Mouse (Mus musculus) spleen, embryonic (tissue): ENCODE measurements around the gene Papss1.
"Not testable (repeated sequence)": the region's sequence is repeated elsewhere in the genome, so short reads cannot be mapped to it uniquely, and the experiment has no call there.

Experiments used
- CTCF ChIA-PET: fragments of 350-600 bp; sonication (Branson Sonifier 250); formaldehyde crosslinking; loops from one replicate; lab custom pipeline; 2022; lab: Charles Lee

Papss1 gene

GRCm38 (mm10) chr3:131564430-131565256 is at the start of gene Papss1:
Papss1 (plus strand) TSS chr3:131564768.
- CTCF ChIA-PET = no interaction called here

DNA sequence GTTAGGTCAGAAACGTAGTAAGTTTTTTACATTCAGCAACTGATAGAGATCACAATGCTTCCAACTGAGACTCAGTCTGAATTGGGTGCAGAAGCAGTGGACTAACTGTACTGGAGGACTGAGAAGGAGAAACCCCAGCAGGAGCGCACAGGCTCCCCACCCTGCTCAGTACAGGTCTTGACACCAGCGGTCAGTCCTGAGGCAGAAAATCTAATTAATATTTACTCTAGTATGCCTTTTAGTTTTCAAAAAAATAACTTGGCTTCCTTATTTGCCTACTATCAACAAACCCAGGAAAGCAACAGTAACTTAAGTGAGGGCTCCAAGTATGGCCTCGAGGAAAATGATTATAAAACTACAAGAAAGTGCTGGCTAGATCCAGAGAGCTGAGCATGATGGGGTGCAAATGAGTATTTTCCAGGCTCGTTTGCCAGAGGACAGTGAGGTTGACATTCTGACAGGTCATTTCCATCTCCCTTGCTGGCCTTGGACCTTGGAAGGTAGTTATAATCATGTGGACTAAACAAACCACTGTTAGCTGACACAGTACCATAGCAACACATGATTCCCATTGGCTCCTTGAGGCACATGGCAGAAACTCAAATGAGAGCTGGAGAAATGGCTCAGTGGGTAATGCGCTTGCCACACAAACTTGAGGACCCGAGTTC is 48.1 kb upstream of the Papss1 start:
- CTCF ChIA-PET = no interaction called here

- CTCF ChIA-PET = no interaction called here
Measured at GRCm38 (mm10) chr3:131517756-131518155, 46.8 kb upstream of the Papss1 start.

GRCm38 (mm10) chr3:131521206-131521605 is 43.4 kb upstream of the Papss1 start:
- CTCF ChIA-PET = no interaction called here

DNA sequence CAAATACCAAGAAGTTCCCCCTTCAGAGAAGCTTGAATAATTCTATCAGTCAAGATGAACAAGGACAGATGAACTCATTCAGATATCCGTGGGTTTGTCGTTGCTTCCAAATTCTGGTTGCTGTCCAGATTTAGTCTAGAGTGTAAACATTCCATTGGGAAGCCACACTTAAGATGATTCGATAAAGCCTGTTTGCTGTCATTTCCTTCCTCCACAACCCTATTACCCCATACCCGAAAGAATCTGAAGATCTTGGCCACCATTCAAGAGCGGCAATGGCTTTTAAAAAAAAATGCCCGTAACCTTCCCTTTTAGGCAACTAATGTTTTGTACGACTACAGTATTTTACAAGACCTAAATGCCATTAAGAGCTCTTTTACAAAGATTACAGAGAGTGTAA is 42.3 kb upstream of the Papss1 start:
- CTCF ChIA-PET = no interaction called here

DNA sequence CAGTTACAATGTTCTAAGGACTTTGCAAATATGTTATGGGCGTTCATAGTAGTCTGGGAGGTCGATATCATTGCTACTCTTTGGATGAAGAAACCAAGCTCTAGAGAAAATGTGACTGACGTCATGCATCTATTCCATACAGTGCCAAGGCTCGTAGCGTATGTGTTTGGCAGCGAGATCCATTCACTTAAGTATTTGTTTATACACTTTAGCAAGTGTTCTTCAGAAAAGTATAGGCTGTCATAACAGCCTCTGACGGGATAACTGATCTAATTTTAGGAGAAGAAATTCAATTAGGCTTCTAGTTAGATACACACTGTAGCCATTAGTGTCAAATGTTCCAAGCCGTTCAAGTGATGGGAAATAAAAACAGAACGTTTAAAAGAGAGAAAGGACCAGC is 40.8 kb upstream of the Papss1 start:
- CTCF ChIA-PET = interaction anchor here (0.6 kb wide), 1 partner anchor 174 kb away, joined by 3 read pairs; no protein-coding TSS in a partner anchor

GRCm38 (mm10) chr3:131524210-131524609 is 40.4 kb upstream of the Papss1 start:
- CTCF ChIA-PET = no interaction called here

DNA sequence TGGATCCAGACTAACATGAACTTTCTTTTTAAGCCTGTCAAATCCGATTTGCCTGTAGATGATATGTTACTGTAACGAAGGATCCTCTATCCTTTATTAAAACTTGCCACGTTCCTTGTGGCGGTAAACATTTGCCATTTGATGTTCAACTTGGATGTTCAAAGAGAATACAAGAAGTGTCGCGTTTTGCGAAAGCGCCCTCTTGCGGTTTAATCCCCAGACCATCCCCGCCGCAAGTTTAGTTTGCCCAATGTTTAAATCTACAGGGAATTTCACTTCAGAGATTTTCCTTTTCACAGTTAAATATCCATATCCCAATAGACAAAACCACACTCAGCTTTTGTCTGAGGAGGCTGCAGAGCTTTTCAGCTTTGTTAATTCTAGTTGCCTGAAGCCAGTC is 39.8 kb upstream of the Papss1 start:
- CTCF ChIA-PET = no interaction called here

GRCm38 (mm10) chr3:131525229-131525628 is 39.3 kb upstream of the Papss1 start:
- CTCF ChIA-PET = no interaction called here

DNA sequence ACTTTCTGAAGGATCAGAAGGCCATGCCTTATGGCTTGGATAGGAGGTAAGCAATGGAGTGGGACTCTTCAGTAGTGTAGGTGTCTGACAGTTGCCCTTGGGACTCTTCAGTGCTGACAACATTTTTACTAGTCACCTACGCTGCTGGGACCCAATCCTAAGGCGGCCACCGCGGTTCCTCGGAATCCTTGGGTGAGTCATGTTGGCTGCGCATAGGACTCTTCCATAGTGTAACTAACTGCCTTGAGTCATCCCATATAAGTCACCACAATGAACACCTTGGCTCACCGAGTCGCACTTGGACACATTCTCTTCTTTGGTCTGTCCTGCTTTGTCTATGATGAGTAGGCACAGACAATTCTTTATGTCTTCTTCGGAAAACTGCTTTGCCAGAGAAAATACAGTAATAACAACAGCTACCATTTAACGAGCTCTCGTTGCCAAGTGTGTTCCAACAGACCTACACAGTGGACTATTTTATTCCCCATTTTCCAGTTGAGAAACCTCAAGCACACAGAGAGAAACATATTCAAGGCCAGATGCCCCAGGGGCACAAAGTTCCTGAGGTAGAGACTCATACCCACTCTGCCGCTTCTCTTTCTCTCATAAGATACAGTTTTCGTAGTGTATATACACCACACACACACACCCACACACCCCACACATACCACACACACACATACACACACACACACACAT is 23.2 kb upstream of the Papss1 start:
- CTCF ChIA-PET = no interaction called here

GRCm38 (mm10) chr3:131547562-131547961 is 17.0 kb upstream of the Papss1 start:
- CTCF ChIA-PET = not testable (repeated sequence)

GRCm38 (mm10) chr3:131550046-131550445 is 14.5 kb upstream of the Papss1 start:
- CTCF ChIA-PET = interaction anchor here (0.6 kb wide), 1 partner anchor 196 kb away, joined by 4 read pairs; no protein-coding TSS in a partner anchor

GRCm38 (mm10) chr3:131552349-131553254 is 12.0 kb upstream of the Papss1 start:
- CTCF ChIA-PET = no interaction called here

DNA sequence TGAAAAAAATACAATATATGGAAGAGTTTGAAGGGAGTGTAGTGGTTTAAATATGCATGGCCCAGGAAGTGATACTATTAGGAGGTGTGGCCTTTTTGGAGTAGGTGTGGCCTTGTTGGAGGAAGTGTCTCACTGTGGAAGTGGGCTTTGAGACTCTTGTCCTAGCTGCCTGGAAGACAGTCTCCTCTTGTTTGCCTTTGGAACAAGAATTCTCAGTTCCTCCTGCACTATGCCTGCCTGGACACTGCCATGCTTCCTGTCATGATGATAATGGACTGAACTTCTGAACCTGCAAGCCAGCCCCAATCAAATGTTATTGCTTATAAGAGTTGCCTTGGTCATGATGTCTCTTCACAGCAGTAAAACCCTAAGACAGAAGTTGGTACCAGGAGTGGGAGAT is 8.8 kb upstream of the Papss1 start:
- CTCF ChIA-PET = no interaction called here

DNA sequence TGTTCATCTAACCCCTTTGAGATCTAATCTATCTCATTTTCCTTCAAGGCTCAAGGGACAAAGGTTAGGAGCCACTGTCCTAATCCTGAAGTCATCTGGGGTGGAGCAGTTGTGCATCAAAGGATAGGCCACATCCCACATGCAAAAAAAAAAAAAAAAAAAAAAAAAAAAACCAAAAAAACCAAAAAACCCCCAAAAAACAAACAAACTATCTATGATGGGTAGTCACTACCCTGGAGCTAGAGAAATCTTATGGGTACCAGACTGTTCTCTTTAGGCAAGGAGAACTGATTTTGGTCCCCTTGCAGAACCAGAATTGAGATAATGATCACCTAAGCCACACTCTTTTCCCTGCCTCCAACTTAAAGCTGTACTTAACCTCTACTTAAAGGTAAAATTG is 3.0 kb upstream of the Papss1 start:
- CTCF ChIA-PET = no interaction called here

DNA sequence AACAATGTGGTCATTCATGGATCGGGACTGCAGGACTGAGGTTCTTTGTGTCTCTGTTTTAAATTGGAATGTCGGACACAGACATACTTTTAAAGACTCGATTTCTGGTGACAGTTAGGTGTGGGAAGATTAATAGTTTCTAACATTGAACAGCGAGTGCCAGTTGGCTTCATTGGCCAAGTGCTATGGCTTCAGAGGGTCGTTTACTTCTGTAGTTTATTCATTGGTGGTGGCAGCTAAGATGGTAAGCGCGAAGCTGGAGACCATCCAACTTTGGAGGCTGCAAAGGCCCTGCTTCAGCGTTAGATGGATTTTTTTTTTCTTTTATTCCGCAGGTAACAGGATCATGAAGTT is 666 bp downstream of the Papss1 start:
- CTCF ChIA-PET = no interaction called here

- CTCF ChIA-PET = no interaction called here
Measured at GRCm38 (mm10) chr3:131566281-131566680, 1.7 kb downstream of the Papss1 start.

DNA sequence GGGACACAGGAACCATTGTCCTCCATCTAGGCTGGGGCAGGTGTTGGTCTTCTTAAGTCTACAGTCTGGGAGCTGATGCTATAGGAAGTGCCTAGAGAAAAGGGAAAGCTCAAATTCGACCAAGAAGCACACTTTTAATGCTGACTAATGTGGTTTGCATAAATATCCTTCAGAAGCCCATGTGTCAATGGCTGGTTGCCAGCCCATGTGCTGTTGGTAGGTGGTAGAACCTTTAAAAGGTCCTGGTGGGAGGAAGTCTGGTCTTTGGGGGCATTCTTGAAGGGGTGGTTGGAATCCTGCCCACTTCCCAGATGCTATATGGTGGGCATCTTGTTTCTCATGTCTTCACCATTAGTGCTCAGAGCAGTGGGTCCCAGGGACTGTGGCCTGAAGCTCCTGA is 5.9 kb downstream of the Papss1 start:
- CTCF ChIA-PET = no interaction called here

- CTCF ChIA-PET = no interaction called here
Measured at GRCm38 (mm10) chr3:131573555-131573954, 9.0 kb downstream of the Papss1 start.

- CTCF ChIA-PET = no interaction called here
Measured at GRCm38 (mm10) chr3:131578434-131579104, 14.0 kb downstream of the Papss1 start.

GRCm38 (mm10) chr3:131580040-131580439 is 15.5 kb downstream of the Papss1 start:
- CTCF ChIA-PET = no interaction called here
